Mouse (Mus musculus): ENCODE measurements at regions not wholly inside any gene's neighbourhood (a gene's known extent, or its start where the extent isn't known, plus 50 kb on each side); places are given as distances from the start of the nearest gene placed in this dataset.

DNA sequence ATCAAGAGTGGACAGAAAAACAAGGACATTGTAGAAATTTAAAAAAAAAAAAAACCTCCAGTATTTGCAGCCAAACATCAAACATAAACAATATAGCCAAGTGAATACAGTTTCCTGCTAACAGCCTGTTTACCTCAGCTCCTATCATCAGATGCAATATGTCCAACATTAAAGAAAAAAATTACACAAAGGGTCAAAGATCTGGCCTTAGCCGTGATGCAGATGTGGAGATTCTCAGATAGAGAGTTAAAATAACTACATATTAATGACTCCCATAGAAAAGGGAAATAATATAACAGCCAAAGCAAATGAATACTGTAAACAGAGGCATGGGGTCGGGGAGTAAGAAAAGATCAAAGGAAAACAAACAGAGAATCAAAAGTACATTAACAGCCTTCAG, 259.8 kb downstream of the Kctd12 start:
- Histone ChIP-seq H3K9me3 (ENCODE audit: control insufficient read depth, low read length) (no peaks in the 10 kb centered on the region), H3K4me3 (ENCODE audit: low read depth, low read length) (no peak overlapping the region), H3K4me2 (replicated peaks; ENCODE audit: low read depth) (no peak overlapping the region), H3K27ac (replicated peaks) (no peak overlapping the region), H3K36me3 (ENCODE audit: control insufficient read depth, insufficient read depth, low read length) (no peaks in the 10 kb centered on the region), H3K27me3 (ENCODE audit: control insufficient read depth, insufficient read depth, low read length) (no peaks in the 10 kb centered on the region), H3K4me1 (replicated peaks; ENCODE audit: control insufficient read depth, insufficient read depth) (no peaks in the 10 kb centered on the region), H3K9ac (ENCODE audit: low read length) (no peak overlapping the region)
- TF ChIP-seq EP300 (optimal IDR thresholded peaks at IDR 0.05) (no peak), CTCF (IDR thresholded peaks at IDR 0.05; ENCODE audit: low read depth) (no peak)
- WGBS = 25% methylated on average over 2 of the region's 2 CpGs
- DNase-seq (ENCODE audit: low spot score) = no peak
- ATAC-seq (ENCODE audit: low FRiP score, low TSS enrichment) = no peak

DNA sequence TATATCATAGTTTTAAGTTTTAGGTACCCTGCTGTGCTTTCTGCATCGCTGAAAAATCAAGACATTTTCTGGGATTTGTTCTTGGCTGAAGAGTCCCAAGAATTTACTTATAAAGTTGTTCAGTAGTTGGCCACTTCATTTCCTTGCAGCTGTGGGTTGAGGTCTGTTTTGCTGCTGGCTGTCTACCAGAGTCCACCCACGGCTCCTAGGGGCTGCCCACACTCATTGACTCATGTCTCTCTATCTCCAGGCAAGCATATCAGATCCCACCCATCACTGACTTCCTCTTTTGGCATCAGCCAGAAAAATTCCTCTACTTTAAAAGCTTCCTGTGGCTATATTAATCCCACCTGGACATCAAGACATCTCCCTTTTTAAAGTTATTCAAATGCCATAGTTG, 263.9 kb downstream of the Kctd12 start:
- Histone ChIP-seq H3K27me3 (ENCODE audit: control insufficient read depth, insufficient read depth, low read length) (no peaks in the 10 kb centered on the region), H3K9ac (ENCODE audit: low read length) (no peak overlapping the region), H3K4me2 (replicated peaks; ENCODE audit: low read depth) (no peak overlapping the region), H3K9me3 (ENCODE audit: control insufficient read depth, low read length) (no peaks in the 10 kb centered on the region), H3K4me1 (replicated peaks; ENCODE audit: control insufficient read depth, insufficient read depth) (no peaks in the 10 kb centered on the region), H3K4me3 (ENCODE audit: low read depth, low read length) (no peak overlapping the region), H3K27ac (replicated peaks) (no peak overlapping the region), H3K36me3 (ENCODE audit: control insufficient read depth, insufficient read depth, low read length) (no peaks in the 10 kb centered on the region)
- DNase-seq (ENCODE audit: low spot score) (no peak), ATAC-seq (ENCODE audit: low FRiP score, low TSS enrichment) (no peak)
- WGBS = 55% methylated on average over 2 of the region's 2 CpGs
- no peak for TF ChIP-seq EP300 (optimal IDR thresholded peaks at IDR 0.05)
- TF ChIP-seq CTCF (IDR thresholded peaks at IDR 0.05; ENCODE audit: low read depth) = no peak

DNA sequence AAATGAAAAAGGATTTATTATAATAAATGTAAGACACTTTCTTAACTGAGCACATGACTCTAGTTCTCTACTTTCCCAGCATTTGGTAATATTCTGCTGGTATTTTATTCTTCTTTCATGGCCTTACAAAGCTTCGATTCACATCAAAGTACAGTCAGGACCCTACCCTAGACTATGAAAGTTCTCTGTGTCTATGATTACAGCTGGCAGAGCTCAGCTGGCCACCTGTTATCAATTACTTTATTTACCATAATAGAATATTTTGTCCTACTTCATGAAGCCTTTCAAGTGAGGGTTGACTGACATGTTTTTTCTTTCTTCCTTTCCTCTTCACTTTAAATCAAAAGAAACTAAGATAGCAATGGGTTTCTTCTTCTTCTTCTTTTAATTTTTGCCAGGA, 269.8 kb downstream of the Kctd12 start:
- WGBS = 61% methylated on average over 1 of the region's 1 CpGs
- Histone ChIP-seq H3K4me2 (replicated peaks; ENCODE audit: low read depth) (no peak overlapping the region), H3K9me3 (ENCODE audit: control insufficient read depth, low read length) (no peaks in the 10 kb centered on the region), H3K27ac (replicated peaks) (no peak overlapping the region), H3K36me3 (ENCODE audit: control insufficient read depth, insufficient read depth, low read length) (no peaks in the 10 kb centered on the region), H3K4me3 (ENCODE audit: low read depth, low read length) (no peak overlapping the region), H3K9ac (ENCODE audit: low read length) (no peak overlapping the region), H3K27me3 (ENCODE audit: control insufficient read depth, insufficient read depth, low read length) (no peaks in the 10 kb centered on the region), H3K4me1 (replicated peaks; ENCODE audit: control insufficient read depth, insufficient read depth) (no peaks in the 10 kb centered on the region)
- TF ChIP-seq EP300 (optimal IDR thresholded peaks at IDR 0.05) (no peak), CTCF (IDR thresholded peaks at IDR 0.05; ENCODE audit: low read depth) (no peak)
- no peak for ATAC-seq (ENCODE audit: low FRiP score, low TSS enrichment)
- no peak for DNase-seq (ENCODE audit: low spot score)

DNA sequence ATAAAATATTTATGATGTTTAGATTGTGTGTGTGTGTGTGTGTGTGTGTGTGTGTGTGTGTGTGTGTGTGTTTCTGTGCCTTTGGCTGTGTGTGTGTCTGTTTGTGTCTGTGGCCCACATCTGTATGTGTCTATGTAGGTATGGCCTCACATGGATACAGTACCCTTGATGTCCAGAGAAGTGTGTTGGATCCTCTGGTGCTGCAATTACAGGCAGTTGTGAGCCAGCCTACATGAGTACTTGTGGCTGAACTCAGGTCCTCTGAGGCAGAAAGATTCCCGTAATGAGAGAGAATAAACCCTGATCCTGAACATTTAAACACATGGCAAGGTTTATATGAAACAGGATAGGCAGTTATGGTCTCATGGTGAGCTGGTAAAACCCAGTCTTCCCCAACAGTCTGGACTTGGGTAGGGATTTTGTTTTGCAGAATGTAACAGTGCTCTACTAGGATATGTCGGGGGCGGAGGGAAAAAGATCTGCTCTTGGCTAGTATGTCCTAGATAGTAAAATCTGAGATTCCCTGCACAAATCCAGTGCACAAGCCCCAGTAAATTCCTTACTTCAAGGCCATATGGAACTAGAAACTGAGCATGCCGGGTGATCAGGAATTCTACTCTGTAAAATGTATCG, 275.6 kb downstream of the Kctd12 start:
- no peak for ATAC-seq (ENCODE audit: low FRiP score, low TSS enrichment)
- 86% methylated on average over 5 of the region's 5 CpGs for WGBS

DNA sequence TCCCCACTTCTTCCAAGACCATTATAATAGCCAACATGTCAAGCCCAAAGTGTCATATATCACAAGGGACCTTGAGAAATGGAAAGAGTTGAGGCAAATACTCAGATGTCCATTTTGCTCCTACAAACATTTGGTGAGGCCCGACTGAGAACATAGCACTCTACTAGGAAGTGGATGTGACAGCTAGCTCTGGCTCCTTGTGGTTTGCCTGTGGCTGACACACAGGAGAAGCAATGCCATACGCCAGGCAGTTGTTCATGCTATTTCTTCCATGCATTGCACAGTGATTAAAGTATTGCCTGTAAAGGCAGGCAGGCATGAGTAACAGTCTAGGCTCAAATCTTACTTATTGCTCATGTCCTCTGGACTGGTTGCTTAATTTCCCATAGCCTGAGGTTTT, 281.3 kb downstream of the Kctd12 start:
- H3K36me3 ChIP-seq (ENCODE audit: control insufficient read depth, insufficient read depth, low read length) = no peaks in the 10 kb centered on the region
- H3K4me2 ChIP-seq (replicated peaks; ENCODE audit: low read depth) = no peak overlapping the region
- no peaks in the 10 kb centered on the region for H3K9me3 ChIP-seq (ENCODE audit: control insufficient read depth, low read length)
- no peak overlapping the region for H3K9ac ChIP-seq (ENCODE audit: low read length)
- no peaks in the 10 kb centered on the region for H3K4me1 ChIP-seq (replicated peaks; ENCODE audit: control insufficient read depth, insufficient read depth)
- TF ChIP-seq CTCF (IDR thresholded peaks at IDR 0.05; ENCODE audit: low read depth) = no peak
- TF ChIP-seq EP300 (optimal IDR thresholded peaks at IDR 0.05) = no peak
- H3K4me3 ChIP-seq (ENCODE audit: low read depth, low read length) = no peak overlapping the region
- WGBS = 72% methylated on average over 2 of the region's 2 CpGs
- no peak overlapping the region for H3K27ac ChIP-seq (replicated peaks)
- no peaks in the 10 kb centered on the region for H3K27me3 ChIP-seq (ENCODE audit: control insufficient read depth, insufficient read depth, low read length)
- DNase-seq (ENCODE audit: low spot score) (no peak), ATAC-seq (ENCODE audit: low FRiP score, low TSS enrichment) (no peak)

More for the DNA sequence above, 275.6 kb downstream of the Kctd12 start:
- DNase-seq (ENCODE audit: low spot score) = no peak
- Histone ChIP-seq H3K9me3 (ENCODE audit: control insufficient read depth, low read length) (no peaks in the 10 kb centered on the region), H3K27ac (replicated peaks) (no peak overlapping the region), H3K4me1 (replicated peaks; ENCODE audit: control insufficient read depth, insufficient read depth) (no peaks in the 10 kb centered on the region), H3K9ac (ENCODE audit: low read length) (no peak overlapping the region), H3K36me3 (ENCODE audit: control insufficient read depth, insufficient read depth, low read length) (no peaks in the 10 kb centered on the region), H3K27me3 (ENCODE audit: control insufficient read depth, insufficient read depth, low read length) (no peaks in the 10 kb centered on the region), H3K4me2 (replicated peaks; ENCODE audit: low read depth) (no peak overlapping the region), H3K4me3 (ENCODE audit: low read depth, low read length) (no peak overlapping the region)
- no peak for TF ChIP-seq CTCF (IDR thresholded peaks at IDR 0.05; ENCODE audit: low read depth)
- TF ChIP-seq EP300 (optimal IDR thresholded peaks at IDR 0.05) = no peak

DNA sequence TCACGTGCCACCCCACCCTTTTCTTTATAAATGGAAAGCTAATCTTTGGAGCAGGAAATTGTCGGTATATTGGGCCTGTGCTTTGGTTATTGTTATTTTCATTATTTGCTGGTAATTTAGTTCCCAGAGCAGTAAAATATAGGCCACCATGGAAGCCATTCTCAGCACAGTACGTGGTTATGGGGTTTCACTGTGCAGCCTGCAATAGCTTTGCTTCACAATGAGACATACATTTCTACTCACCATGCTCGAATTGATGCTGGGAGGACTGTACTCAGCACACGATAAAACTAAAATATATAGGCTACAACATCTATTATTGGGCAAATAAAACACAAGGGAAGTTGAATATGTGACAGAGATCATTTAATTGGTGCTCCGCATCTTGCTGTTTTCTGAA, 282.0 kb downstream of the Kctd12 start:
- Histone ChIP-seq H3K9me3 (ENCODE audit: control insufficient read depth, low read length) (no peaks in the 10 kb centered on the region), H3K36me3 (ENCODE audit: control insufficient read depth, insufficient read depth, low read length) (no peaks in the 10 kb centered on the region), H3K4me3 (ENCODE audit: low read depth, low read length) (no peak overlapping the region), H3K9ac (ENCODE audit: low read length) (no peak overlapping the region), H3K4me2 (replicated peaks; ENCODE audit: low read depth) (no peak overlapping the region), H3K27me3 (ENCODE audit: control insufficient read depth, insufficient read depth, low read length) (no peaks in the 10 kb centered on the region), H3K4me1 (replicated peaks; ENCODE audit: control insufficient read depth, insufficient read depth) (no peaks in the 10 kb centered on the region), H3K27ac (replicated peaks) (no peak overlapping the region)
- ATAC-seq (ENCODE audit: low FRiP score, low TSS enrichment) = no peak
- DNase-seq (ENCODE audit: low spot score) = no peak
- 77% methylated on average over 6 of the region's 6 CpGs for WGBS
- TF ChIP-seq CTCF (IDR thresholded peaks at IDR 0.05; ENCODE audit: low read depth) (no peak), EP300 (optimal IDR thresholded peaks at IDR 0.05) (no peak)

All from stomach, postnatal 0 days (tissue).